Mouse (Mus musculus): ENCODE measurements around the gene Havcr2.

DNA sequence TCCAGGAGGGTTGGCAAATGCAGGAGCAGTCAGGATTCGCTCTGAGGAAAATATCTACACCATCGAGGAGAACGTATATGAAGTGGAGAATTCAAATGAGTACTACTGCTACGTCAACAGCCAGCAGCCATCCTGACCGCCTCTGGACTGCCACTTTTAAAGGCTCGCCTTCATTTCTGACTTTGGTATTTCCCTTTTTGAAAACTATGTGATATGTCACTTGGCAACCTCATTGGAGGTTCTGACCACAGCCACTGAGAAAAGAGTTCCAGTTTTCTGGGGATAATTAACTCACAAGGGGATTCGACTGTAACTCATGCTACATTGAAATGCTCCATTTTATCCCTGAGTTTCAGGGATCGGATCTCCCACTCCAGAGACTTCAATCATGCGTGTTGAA is 24.6 kb downstream of the Havcr2 start:
- TF ChIP-seq SIN3A (IDR thresholded peaks at IDR 0.05; ENCODE audit: low read length) (no peak), CTCF (IDR thresholded peaks at IDR 0.05 in 2 of 3, conservative IDR thresholded peaks at IDR 0.05 in 1 of 3; ENCODE audit: control insufficient read depth in 1 of 3, insufficient read depth in 1 of 3, low read depth in 2 of 3, low read length in 3 of 3, poor library complexity in 1 of 3, severe bottlenecking in 1 of 3) (no peak), HCFC1 (IDR thresholded peaks at IDR 0.05; ENCODE audit: low read depth, low read length) (no peak), ZC3H11A (IDR thresholded peaks at IDR 0.05; ENCODE audit: low read depth, low read length) (no peak), RCOR1 (IDR thresholded peaks at IDR 0.05; ENCODE audit: low read depth, low read length) (no peak), SMC3 (IDR thresholded peaks at IDR 0.05; ENCODE audit: low read depth, low read length) (no peak), POLR2A (IDR thresholded peaks at IDR 0.05; ENCODE audit: control insufficient read depth in 1 of 2, insufficient read depth in 1 of 2, low read depth in 1 of 2, low read length in 2 of 2, poor library complexity in 1 of 2) (no peak)
